Mouse (Mus musculus) heart, postnatal 0 days (tissue): Measurements from ENCODE around the gene Arx. TPM values are rescaled to one million over a fixed set of nuclear protein-coding genes. Genes with fewer than 3 reads are reported as not detected.

Source experiments
- ATAC-seq: fragments of 200-750 bp; cut with Nextera tagmentation; 2 replicates; pipeline ENCODE4 v1.8.0; 2017; ENCODE audit warnings: low read depth, moderate number of reproducible peaks, moderate library complexity; ENCODE audit not compliant: insufficient read depth
- DNase-seq: peaks from one replicate; pipeline ENCODE4 v3.0.0-alpha.2; 2016; ENCODE audit warnings: low spot score
- H3K27ac ChIP-seq: fragments of 300-500 bp; sonication (generic); 2 replicates; pipeline ENCODE4 v1.5.1; 2014; ENCODE audit warnings: low read depth, mild to moderate bottlenecking
- H3K27me3 ChIP-seq: fragments of 300-500 bp; sonication (generic); 2 replicates; pipeline ENCODE4 v1.6.1; 2014; ENCODE audit warnings: low read length, mixed read lengths; ENCODE audit not compliant: control insufficient read depth, insufficient read depth
- H3K36me3 ChIP-seq: fragments of 300-500 bp; sonication (generic); replicated peaks from 2 replicates; pipeline ENCODE4 v1.6.1; 2014; ENCODE audit warnings: low read length, mixed read lengths; ENCODE audit not compliant: control insufficient read depth, insufficient read depth
- H3K4me1 ChIP-seq: fragments of 300-500 bp; sonication (generic); 2 replicates; pipeline ENCODE4 v1.6.1; 2014; ENCODE audit warnings: antibody characterized with exemption; ENCODE audit not compliant: control insufficient read depth, insufficient read depth
- H3K4me2 ChIP-seq: fragments of 300-500 bp; sonication (generic); 2 replicates; pipeline ENCODE4 v1.6.1; 2014; ENCODE audit warnings: low read depth, mild to moderate bottlenecking, low read length, moderate library complexity
- H3K4me3 ChIP-seq: fragments of 300-500 bp; sonication (generic); 2 replicates; pipeline ENCODE4 v1.5.1; 2014; ENCODE audit warnings: low read depth, low read length
- H3K9ac ChIP-seq: fragments of 300-500 bp; sonication (generic); replicated peaks from 2 replicates; pipeline ENCODE4 v1.6.1; 2014; ENCODE audit warnings: low read depth, low read length, mixed read lengths
- H3K9me3 ChIP-seq: fragments of 300-500 bp; sonication (generic); replicated peaks from 2 replicates; pipeline ENCODE4 v1.6.1; 2016; ENCODE audit warnings: low read length; ENCODE audit not compliant: control insufficient read depth
- CTCF ChIP-seq: IDR thresholded peaks from 2 replicates; pipeline ENCODE4 v1.5.1; 2016; ENCODE audit warnings: antibody characterized with exemption, control low read depth, low read depth
- EP300 ChIP-seq: IDR thresholded peaks from 2 replicates; pipeline ENCODE4 v1.6.1; 2016; ENCODE audit warnings: antibody characterized with exemption, low read depth
- WGBS: fragments of 180-500 bp; shearing (Covaris S2); extraction: QIAGEN DNeasy Blood & Tissue Kit; methylation state at CpG from one replicate; pipeline ENCODE4 v1.1.7; 2014; 5-methylcytosine and 5-hydroxymethylcytosine counted together
- polyA plus RNA-seq: library from polyadenylated mRNA; unstranded; fragments of >200 nt; fragmentation: Nextera tagmentation; extraction: Ambion mirVana; gene quantifications from 2 replicates; pipeline ENCODE4 v1.2.1, GENCODE M21; 2015
- total RNA-seq: library from RNA; depleted of rRNA; stranded (reverse); fragments of >200 nt; gene quantifications from 2 replicates; pipeline ENCODE4 v1.2.3, GENCODE M21; 2014; ENCODE audit warnings: low replicate concordance

The Arx gene
- total and polyA plus RNA-seq, 2 experiments from 2014 or later: not detected

DNA sequence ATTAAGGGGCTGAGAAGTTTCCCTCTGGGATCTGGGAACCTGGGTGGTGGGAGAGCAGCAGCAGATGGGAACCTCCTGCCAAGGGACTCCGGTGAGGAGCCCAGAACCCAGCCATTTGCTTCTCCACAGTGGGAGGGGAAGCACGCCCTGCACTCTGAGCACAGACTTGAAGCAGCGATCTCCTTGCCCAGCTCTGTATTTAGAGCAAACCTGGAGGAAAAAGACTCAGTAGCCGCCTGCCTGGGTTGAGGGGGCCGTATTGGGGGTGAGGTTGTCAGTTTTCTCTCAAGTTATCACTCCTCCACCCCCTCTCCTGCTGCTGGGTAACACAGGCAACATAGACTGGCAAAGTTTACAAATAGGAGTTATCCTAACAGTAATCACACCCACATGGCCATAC lies 4.5 kb upstream of the Arx start:
- Histone ChIP-seq H3K27me3 (peaks cover 72% of the 10 kb centered on the region), H3K27ac (no peak overlapping the region), H3K36me3 (no peaks in the 10 kb centered on the region), H3K4me2 (peak overlapping the region; percentile 21; the same call in 1 of the 2 replicates), H3K9ac (no peak overlapping the region), H3K4me3 (no peak overlapping the region), H3K4me1 (no peaks in the 10 kb centered on the region), H3K9me3 (peaks cover 3% of the 10 kb centered on the region; the same call in 1 of the 2 replicates)
- 11% methylated on average over 5 of the region's 5 CpGs for WGBS
- ATAC-seq (no peak), DNase-seq (no peak)
- no peak for TF ChIP-seq CTCF
- no peak for TF ChIP-seq EP300

DNA sequence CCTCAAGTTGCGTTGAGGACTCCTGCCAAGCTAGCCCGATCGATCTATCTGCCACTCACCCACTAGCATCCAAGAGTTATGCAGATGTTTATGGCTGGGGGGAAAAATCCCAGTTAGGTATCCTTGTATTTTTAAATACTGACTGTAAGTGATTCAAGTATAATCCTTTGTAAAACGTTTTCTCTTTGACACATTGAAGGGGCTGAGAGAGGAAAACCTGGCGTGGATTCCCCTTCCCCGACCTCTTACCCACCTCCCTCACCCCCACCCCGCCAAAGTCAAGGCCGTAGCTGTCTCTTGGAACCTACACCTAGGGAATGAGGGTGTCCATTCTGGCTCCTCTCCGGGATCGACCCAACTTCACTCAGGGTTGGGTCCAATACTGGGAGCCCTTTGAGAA lies 1.2 kb upstream of the Arx start:
- Histone ChIP-seq H3K36me3 (no peaks in the 10 kb centered on the region), H3K27me3 (peaks cover 87% of the 10 kb centered on the region), H3K27ac (no peak overlapping the region), H3K4me1 (no peaks in the 10 kb centered on the region), H3K9me3 (peaks cover 3% of the 10 kb centered on the region; the same call in 1 of the 2 replicates), H3K4me3 (no peak overlapping the region), H3K4me2 (no peak overlapping the region), H3K9ac (no peak overlapping the region)
- 17% methylated on average over 10 of the region's 10 CpGs for WGBS
- no peak for DNase-seq
- no peak for ATAC-seq
- TF ChIP-seq EP300: no peak
- TF ChIP-seq CTCF: no peak

DNA sequence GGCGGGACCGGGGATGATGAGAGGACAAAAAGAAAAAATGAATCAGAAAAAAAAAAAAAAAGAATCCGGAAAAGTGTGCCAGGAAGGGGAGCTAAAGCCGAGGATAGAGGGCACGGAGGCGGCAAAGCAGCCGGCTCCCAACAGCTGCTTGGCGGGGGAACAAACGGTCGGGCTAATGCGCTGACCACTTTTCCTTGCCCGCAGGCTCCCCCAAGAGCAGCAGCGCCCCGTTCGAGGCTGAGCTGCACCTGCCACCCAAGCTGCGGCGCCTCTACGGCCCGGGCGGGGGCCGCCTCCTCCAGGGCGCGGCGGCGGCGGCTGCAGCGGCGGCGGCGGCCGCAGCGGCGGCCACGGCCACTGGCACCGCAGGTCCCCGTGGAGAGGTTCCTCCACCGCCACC lies 2.1 kb downstream of the Arx start:
- peaks cover 86% of the 10 kb centered on the region for H3K27me3 ChIP-seq
- H3K4me3 ChIP-seq: peak overlapping the region; percentile 46
- no peak for ATAC-seq

DNA sequence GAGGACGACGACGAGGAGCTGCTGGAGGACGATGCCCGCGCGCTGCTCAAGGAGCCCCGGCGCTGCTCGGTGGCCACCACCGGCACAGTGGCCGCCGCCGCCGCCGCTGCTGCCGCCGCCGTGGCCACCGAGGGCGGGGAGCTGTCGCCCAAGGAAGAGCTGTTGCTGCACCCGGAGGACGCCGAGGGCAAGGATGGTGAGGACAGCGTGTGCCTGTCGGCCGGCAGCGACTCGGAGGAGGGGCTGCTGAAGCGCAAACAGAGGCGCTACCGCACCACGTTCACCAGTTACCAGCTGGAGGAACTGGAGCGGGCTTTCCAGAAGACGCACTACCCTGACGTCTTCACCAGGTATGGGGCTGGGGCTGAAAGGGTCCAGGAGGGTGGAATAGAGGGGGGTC lies 2.8 kb downstream of the Arx start:
- WGBS: 15% methylated on average over 26 of the region's 37 CpGs
- ATAC-seq: no peak

More for the DNA sequence above, 2.1 kb downstream of the Arx start:
- Histone ChIP-seq H3K4me1 (no peaks in the 10 kb centered on the region), H3K36me3 (no peaks in the 10 kb centered on the region), H3K27ac (no peak overlapping the region), H3K9ac (no peak overlapping the region), H3K4me2 (peak overlapping the region; percentile 65), H3K9me3 (peaks cover 3% of the 10 kb centered on the region; the same call in 1 of the 2 replicates)
- WGBS: 14% methylated on average over 31 of the region's 37 CpGs
- TF ChIP-seq EP300 (no peak), CTCF (no peak)
- no peak for DNase-seq

DNA sequence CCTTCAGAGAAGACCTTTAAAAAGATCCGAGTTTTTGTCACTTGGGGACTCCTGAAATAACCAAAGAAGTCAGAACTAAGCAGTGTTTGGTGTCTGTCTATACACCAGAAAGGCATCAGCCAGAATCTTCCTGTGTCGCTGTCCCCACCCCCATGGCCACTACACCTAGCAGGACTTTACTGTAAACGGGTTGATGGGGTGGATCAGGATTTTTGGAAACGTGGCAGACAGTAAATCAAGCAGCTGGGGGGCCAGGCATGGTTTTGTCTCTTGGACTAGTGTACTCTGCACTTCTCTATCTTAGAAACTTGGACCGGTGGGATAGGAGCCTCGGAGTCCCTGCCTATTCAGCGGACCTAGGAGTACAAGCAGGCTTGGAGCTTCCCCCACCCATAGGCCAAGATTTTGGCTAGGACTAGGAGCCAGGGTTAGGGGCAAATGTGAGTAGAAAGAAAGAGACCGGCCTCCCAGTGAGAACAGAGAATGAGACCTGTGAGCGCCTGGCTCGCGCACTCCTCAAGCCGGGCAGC lies 3.7 kb downstream of the Arx start:
- Histone ChIP-seq H3K9ac (no peak overlapping the region), H3K27me3 (peaks cover 90% of the 10 kb centered on the region), H3K4me3 (no peak overlapping the region), H3K36me3 (no peaks in the 10 kb centered on the region), H3K4me2 (no peak overlapping the region), H3K9me3 (peaks cover 3% of the 10 kb centered on the region; the same call in 1 of the 2 replicates), H3K27ac (no peak overlapping the region), H3K4me1 (no peaks in the 10 kb centered on the region)
- 17% methylated on average over 12 of the region's 12 CpGs for WGBS
- ATAC-seq: no peak
- DNase-seq: no peak
- TF ChIP-seq CTCF: no peak
- TF ChIP-seq EP300: no peak

More for the DNA sequence above, 2.8 kb downstream of the Arx start:
- Histone ChIP-seq H3K4me1 (no peaks in the 10 kb centered on the region), H3K9ac (no peak overlapping the region), H3K9me3 (peaks cover 3% of the 10 kb centered on the region; the same call in 1 of the 2 replicates), H3K4me3 (peak overlapping the region; percentile 46), H3K36me3 (no peaks in the 10 kb centered on the region), H3K4me2 (peak overlapping the region; percentile 65), H3K27me3 (peaks cover 90% of the 10 kb centered on the region), H3K27ac (no peak overlapping the region)
- DNase-seq: no peak
- TF ChIP-seq CTCF (no peak), EP300 (no peak)

DNA sequence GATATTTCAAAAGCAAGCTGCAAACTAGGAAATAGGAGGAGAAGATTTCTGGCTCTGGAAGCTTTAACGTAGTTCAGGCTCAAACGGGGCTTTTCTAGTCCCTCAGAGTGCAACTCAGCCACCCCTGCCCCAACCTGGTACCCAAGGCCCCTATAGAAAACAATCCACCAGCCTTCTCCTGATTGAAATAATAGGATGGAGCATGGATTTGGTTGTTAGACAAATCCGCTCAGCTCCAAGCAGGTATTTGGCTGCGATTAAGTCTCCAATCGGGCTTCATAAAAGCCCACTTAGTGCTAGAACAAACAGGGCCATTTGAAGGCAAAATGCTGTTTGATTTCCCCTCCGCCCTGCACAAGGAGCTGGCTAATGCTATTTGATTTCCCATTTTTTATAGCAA lies 5.8 kb downstream of the Arx start:
- ATAC-seq (no peak), DNase-seq (no peak)
- Histone ChIP-seq H3K9ac (no peak overlapping the region), H3K36me3 (no peaks in the 10 kb centered on the region), H3K4me2 (no peak overlapping the region), H3K4me3 (no peak overlapping the region), H3K27me3 (peaks cover 89% of the 10 kb centered on the region), H3K4me1 (no peaks in the 10 kb centered on the region), H3K9me3 (no peaks in the 10 kb centered on the region), H3K27ac (no peak overlapping the region)
- WGBS: 18% methylated on average over 6 of the region's 6 CpGs
- TF ChIP-seq EP300 (no peak), CTCF (no peak)
